ENCODE assay signal across 28 mouse cellular contexts in genomic region chr5:134780146-134780545, GRCm38 (mm10). TPM values are rescaled to one million over a fixed set of nuclear protein-coding genes. Genes with fewer than 3 reads are reported as not detected.
"Had no signal": no experiment of that assay in that cellular context is flagged by ENCODE, and none has a peak within 500 bp of the region (broad histone marks: within the 10 kb centered on the region; RNA-seq: fewer than 3 reads in every experiment).

No protein-coding gene starts in this region.

- H3K36me3 ChIP-seq: kidney, embryonic 15.5 days; limb, embryonic 12.5 days; limb, embryonic 15.5 days; liver, embryonic 12.5 days; liver, embryonic 15.5 days; lung, embryonic 15.5 days; midbrain, embryonic 10.5 days; midbrain, embryonic 13.5 days; neural tube, embryonic 13.5 days had no signal

- H3K9ac ChIP-seq: kidney, embryonic 15.5 days; limb, embryonic 12.5 days; limb, embryonic 15.5 days; liver, embryonic 12.5 days; liver, embryonic 15.5 days; lung, embryonic 15.5 days; midbrain, embryonic 13.5 days; neural tube, embryonic 13.5 days had no signal

- H3K27ac ChIP-seq: kidney, embryonic 15.5 days; left cerebral cortex, adult 2 months; limb, embryonic 12.5 days; limb, embryonic 15.5 days; liver, embryonic 12.5 days; liver, embryonic 15.5 days; lung, embryonic 15.5 days; midbrain, embryonic 10.5 days; midbrain, embryonic 13.5 days; neural tube, embryonic 13.5 days; stomach, postnatal 0 days had no signal

- H3K4me1 ChIP-seq: liver, embryonic 12.5 days; liver, embryonic 15.5 days; megakaryocyte, embryonic 14.5 days; midbrain, embryonic 10.5 days; midbrain, embryonic 13.5 days; neural tube, embryonic 13.5 days had no signal

- DNase-seq: kidney, adult 8-10 months; kidney, postnatal 10 days; kidney, postnatal 36 days; layer of hippocampus, postnatal 36 days; left cerebral cortex, postnatal 4 days; lung, adult 18-20 months; lung, postnatal 10 days; lung, postnatal 36 days; retina, postnatal 1 day; right cerebral cortex, postnatal 25 days; thymus, adult 18-20 months; thymus, postnatal 36 days had no signal

- H3K9me3 ChIP-seq: kidney, embryonic 15.5 days; limb, embryonic 15.5 days; liver, embryonic 12.5 days; liver, embryonic 15.5 days; lung, embryonic 15.5 days; megakaryocyte, embryonic 14.5 days; midbrain, embryonic 10.5 days; midbrain, embryonic 13.5 days; neural tube, embryonic 13.5 days had no signal

- H3K4me2 ChIP-seq: kidney, embryonic 15.5 days; limb, embryonic 12.5 days; limb, embryonic 15.5 days; liver, embryonic 12.5 days; liver, embryonic 15.5 days; lung, embryonic 15.5 days; midbrain, embryonic 13.5 days; neural tube, embryonic 13.5 days had no signal

- H3K27me3 ChIP-seq: kidney, embryonic 15.5 days; liver, embryonic 12.5 days; liver, embryonic 15.5 days; lung, embryonic 15.5 days; midbrain, embryonic 13.5 days; neural tube, embryonic 13.5 days had no signal

- ATAC-seq: liver, embryonic 12.5 days; midbrain, embryonic 13.5 days; midbrain, embryonic 16.5 days had no signal

- H3K4me3 ChIP-seq: kidney, embryonic 15.5 days; left cerebral cortex, adult 2 months; limb, embryonic 12.5 days; limb, embryonic 15.5 days; liver, embryonic 12.5 days; liver, embryonic 15.5 days; lung, embryonic 15.5 days; megakaryocyte, embryonic 14.5 days; midbrain, embryonic 10.5 days; midbrain, embryonic 13.5 days; myocyte; neural tube, embryonic 13.5 days had no signal

RNA-seq across cellular contexts. Expression of gene Eln, which starts 33.0 kb away (rescaled TPM):
- total RNA-seq: monocyte, adult 5-6 weeks; neutrophil, adult 5-6 weeks had no signal
